Mouse (Mus musculus): ENCODE results near the gene Zdhhc19. TPM values are rescaled to one million over a fixed set of nuclear protein-coding genes. Genes with fewer than 3 reads are reported as not detected.

Gene Zdhhc19
- polyA plus RNA-seq, 1 experiment from 2014 or later: not detected

GRCm38 (mm10) chr16:32501459-32501858 is 5.4 kb downstream of the Zdhhc19 start:
- ATAC-seq (ENCODE audit: low read depth): no peak
- Histone ChIP-seq H3K36me3 (ENCODE audit: control insufficient read depth, insufficient read depth, low read length) (no peaks in the 10 kb centered on the region), H3K4me3 (ENCODE audit: low read depth, low read length) (no peak overlapping the region), H3K9me3 (ENCODE audit: control insufficient read depth, low read length) (no peaks in the 10 kb centered on the region), H3K4me1 (ENCODE audit: control insufficient read depth, insufficient read depth, low read length) (0 out of 2 replicates have a peak, but pooled peaks cover 2% of the 10 kb centered on the region), H3K27ac (ENCODE audit: low read depth, low read length) (no peak overlapping the region), H3K4me2 (ENCODE audit: low read depth, low read length) (no peak overlapping the region), H3K9ac (replicated peaks; ENCODE audit: low read depth, low read length) (no peak overlapping the region), H3K27me3 (ENCODE audit: control insufficient read depth, insufficient read depth, low read length) (no peaks in the 10 kb centered on the region)
- WGBS: 56% methylated on average over 7 of the region's 7 CpGs

GRCm38 (mm10) chr16:32502621-32503335 is 6.7 kb downstream of the Zdhhc19 start:
- no peak overlapping the region for H3K4me2 ChIP-seq (ENCODE audit: low read depth, low read length)

GRCm38 (mm10) chr16:32503633-32504032 is 7.6 kb downstream of the Zdhhc19 start:
- Histone ChIP-seq H3K4me3 (ENCODE audit: low read depth, low read length) (no peak overlapping the region), H3K27ac (ENCODE audit: low read depth, low read length) (no peak overlapping the region), H3K4me1 (ENCODE audit: control insufficient read depth, insufficient read depth, low read length) (0 out of 2 replicates have a peak, but pooled peaks cover 2% of the 10 kb centered on the region), H3K36me3 (ENCODE audit: control insufficient read depth, insufficient read depth, low read length) (no peaks in the 10 kb centered on the region), H3K9ac (replicated peaks; ENCODE audit: low read depth, low read length) (no peak overlapping the region), H3K27me3 (ENCODE audit: control insufficient read depth, insufficient read depth, low read length) (no peaks in the 10 kb centered on the region), H3K4me2 (ENCODE audit: low read depth, low read length) (no peak overlapping the region), H3K9me3 (ENCODE audit: control insufficient read depth, low read length) (no peaks in the 10 kb centered on the region)
- 63% methylated on average over 6 of the region's 6 CpGs for WGBS
- ATAC-seq (ENCODE audit: low read depth): no peak

More at GRCm38 (mm10) chr16:32502621-32503335, 6.7 kb downstream of the Zdhhc19 start:
- H3K4me3 ChIP-seq (ENCODE audit: low read depth, low read length): no peak overlapping the region
- H3K9me3 ChIP-seq (ENCODE audit: control insufficient read depth, low read length): no peaks in the 10 kb centered on the region
- WGBS: 88% methylated on average over 12 of the region's 12 CpGs
- H3K4me1 ChIP-seq (ENCODE audit: control insufficient read depth, insufficient read depth, low read length): 0 out of 2 replicates have a peak, but pooled peaks cover 2% of the 10 kb centered on the region
- no peak overlapping the region for H3K27ac ChIP-seq (ENCODE audit: low read depth, low read length)
- H3K36me3 ChIP-seq (ENCODE audit: control insufficient read depth, insufficient read depth, low read length): no peaks in the 10 kb centered on the region
- no peaks in the 10 kb centered on the region for H3K27me3 ChIP-seq (ENCODE audit: control insufficient read depth, insufficient read depth, low read length)
- H3K9ac ChIP-seq (replicated peaks; ENCODE audit: low read depth, low read length): no peak overlapping the region
- ATAC-seq (ENCODE audit: low read depth): no peak

GRCm38 (mm10) chr16:32506298-32506697 is 10.2 kb downstream of the Zdhhc19 start:
- Histone ChIP-seq H3K4me2 (ENCODE audit: low read depth, low read length) (no peak overlapping the region), H3K4me3 (ENCODE audit: low read depth, low read length) (no peak overlapping the region), H3K36me3 (ENCODE audit: control insufficient read depth, insufficient read depth, low read length) (no peaks in the 10 kb centered on the region), H3K9me3 (ENCODE audit: control insufficient read depth, low read length) (no peaks in the 10 kb centered on the region), H3K27me3 (ENCODE audit: control insufficient read depth, insufficient read depth, low read length) (no peaks in the 10 kb centered on the region), H3K27ac (ENCODE audit: low read depth, low read length) (no peak overlapping the region), H3K9ac (replicated peaks; ENCODE audit: low read depth, low read length) (no peak overlapping the region), H3K4me1 (ENCODE audit: control insufficient read depth, insufficient read depth, low read length) (0 out of 2 replicates have a peak, but pooled peaks cover 5% of the 10 kb centered on the region)
- ATAC-seq (ENCODE audit: low read depth): no peak
- WGBS: 77% methylated on average over 8 of the region's 8 CpGs

DNA sequence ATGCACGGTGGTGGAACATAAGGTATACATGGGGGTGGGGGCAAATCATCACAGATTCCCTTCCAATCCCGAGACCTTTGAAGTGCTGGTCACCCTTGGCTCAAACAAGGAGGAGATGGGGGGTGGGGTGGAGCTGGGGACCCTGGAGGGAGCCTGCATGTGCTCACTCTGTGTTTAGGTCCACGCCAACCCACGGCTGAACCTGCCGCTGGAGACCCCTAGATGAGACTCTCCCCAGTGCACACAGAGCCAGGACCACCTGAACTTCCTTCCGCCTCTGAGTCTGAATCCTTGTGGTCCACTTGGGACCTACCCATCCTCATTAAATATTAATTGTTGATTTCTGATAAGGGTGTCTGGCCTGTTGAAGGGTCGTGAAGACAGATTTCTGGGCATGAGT is 10.8 kb downstream of the Zdhhc19 start:
- no peak overlapping the region for H3K27ac ChIP-seq (ENCODE audit: low read depth, low read length)
- no peak for ATAC-seq (ENCODE audit: low read depth)
- no peaks in the 10 kb centered on the region for H3K9me3 ChIP-seq (ENCODE audit: control insufficient read depth, low read length)
- no peak overlapping the region for H3K9ac ChIP-seq (replicated peaks; ENCODE audit: low read depth, low read length)
- H3K4me3 ChIP-seq (ENCODE audit: low read depth, low read length): no peak overlapping the region
- 0 out of 2 replicates have a peak, but pooled peaks cover 5% of the 10 kb centered on the region for H3K4me1 ChIP-seq (ENCODE audit: control insufficient read depth, insufficient read depth, low read length)
- H3K27me3 ChIP-seq (ENCODE audit: control insufficient read depth, insufficient read depth, low read length): no peaks in the 10 kb centered on the region
- 79% methylated on average over 7 of the region's 7 CpGs for WGBS
- no peaks in the 10 kb centered on the region for H3K36me3 ChIP-seq (ENCODE audit: control insufficient read depth, insufficient read depth, low read length)
- H3K4me2 ChIP-seq (ENCODE audit: low read depth, low read length): no peak overlapping the region

DNA sequence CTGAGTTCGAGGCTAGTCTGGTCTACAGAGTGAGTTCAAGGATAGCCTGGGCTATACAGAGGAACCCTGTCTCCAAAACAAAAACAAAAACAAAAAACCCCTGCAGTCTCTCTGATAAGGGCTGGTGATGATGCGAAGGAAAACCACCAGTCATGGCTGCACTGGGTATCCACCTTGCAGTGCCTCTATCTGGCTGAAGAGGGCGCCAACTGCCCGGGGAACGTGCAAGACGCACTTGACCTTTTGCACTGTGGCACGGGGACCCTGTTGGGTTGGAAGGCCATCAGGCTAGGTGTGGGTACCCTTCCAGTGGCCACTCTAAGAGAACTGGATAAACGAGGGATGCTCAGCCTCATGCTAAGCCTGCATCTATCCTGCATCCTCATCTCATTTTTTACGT is 11.3 kb downstream of the Zdhhc19 start:
- WGBS: 25% methylated on average over 9 of the region's 9 CpGs
- H3K4me3 ChIP-seq (ENCODE audit: low read depth, low read length): no peak overlapping the region
- H3K27me3 ChIP-seq (ENCODE audit: control insufficient read depth, insufficient read depth, low read length): no peaks in the 10 kb centered on the region
- H3K4me2 ChIP-seq (ENCODE audit: low read depth, low read length): no peak overlapping the region
- no peaks in the 10 kb centered on the region for H3K36me3 ChIP-seq (ENCODE audit: control insufficient read depth, insufficient read depth, low read length)
- H3K9me3 ChIP-seq (ENCODE audit: control insufficient read depth, low read length): no peaks in the 10 kb centered on the region
- ATAC-seq (ENCODE audit: low read depth): no peak
- H3K9ac ChIP-seq (replicated peaks; ENCODE audit: low read depth, low read length): no peak overlapping the region
- no peak overlapping the region for H3K27ac ChIP-seq (ENCODE audit: low read depth, low read length)
- H3K4me1 ChIP-seq (ENCODE audit: control insufficient read depth, insufficient read depth, low read length): 0 out of 2 replicates have a peak, but pooled peaks cover 5% of the 10 kb centered on the region

DNA sequence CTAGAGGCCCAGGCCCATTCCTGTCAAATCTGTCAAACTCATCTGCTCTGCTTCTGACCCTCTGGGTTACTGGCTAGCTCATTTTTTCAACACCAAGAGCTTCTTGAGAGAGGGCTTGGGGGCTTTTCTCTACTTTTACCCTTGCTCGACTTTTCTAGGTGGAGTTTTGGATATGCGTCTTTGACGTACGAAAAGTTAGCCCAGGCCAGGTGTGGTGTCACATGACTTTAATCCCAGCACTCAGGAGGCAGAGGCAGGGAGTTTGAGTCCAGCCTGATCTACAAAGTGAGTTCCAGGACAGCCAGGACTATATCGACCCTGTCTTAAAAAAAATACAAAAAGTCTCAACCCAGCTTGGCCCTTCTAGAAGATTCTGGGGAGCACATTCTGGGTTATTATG is 12.0 kb downstream of the Zdhhc19 start:
- Histone ChIP-seq H3K27ac (ENCODE audit: low read depth, low read length) (no peak overlapping the region), H3K36me3 (ENCODE audit: control insufficient read depth, insufficient read depth, low read length) (no peaks in the 10 kb centered on the region), H3K4me1 (ENCODE audit: control insufficient read depth, insufficient read depth, low read length) (0 out of 2 replicates have a peak, but pooled peaks cover 5% of the 10 kb centered on the region), H3K4me3 (ENCODE audit: low read depth, low read length) (no peak overlapping the region), H3K27me3 (ENCODE audit: control insufficient read depth, insufficient read depth, low read length) (no peaks in the 10 kb centered on the region), H3K9me3 (ENCODE audit: control insufficient read depth, low read length) (no peaks in the 10 kb centered on the region), H3K4me2 (ENCODE audit: low read depth, low read length) (no peak overlapping the region), H3K9ac (replicated peaks; ENCODE audit: low read depth, low read length) (no peak overlapping the region)
- no peak for ATAC-seq (ENCODE audit: low read depth)
- 93% methylated on average over 5 of the region's 5 CpGs for WGBS

DNA sequence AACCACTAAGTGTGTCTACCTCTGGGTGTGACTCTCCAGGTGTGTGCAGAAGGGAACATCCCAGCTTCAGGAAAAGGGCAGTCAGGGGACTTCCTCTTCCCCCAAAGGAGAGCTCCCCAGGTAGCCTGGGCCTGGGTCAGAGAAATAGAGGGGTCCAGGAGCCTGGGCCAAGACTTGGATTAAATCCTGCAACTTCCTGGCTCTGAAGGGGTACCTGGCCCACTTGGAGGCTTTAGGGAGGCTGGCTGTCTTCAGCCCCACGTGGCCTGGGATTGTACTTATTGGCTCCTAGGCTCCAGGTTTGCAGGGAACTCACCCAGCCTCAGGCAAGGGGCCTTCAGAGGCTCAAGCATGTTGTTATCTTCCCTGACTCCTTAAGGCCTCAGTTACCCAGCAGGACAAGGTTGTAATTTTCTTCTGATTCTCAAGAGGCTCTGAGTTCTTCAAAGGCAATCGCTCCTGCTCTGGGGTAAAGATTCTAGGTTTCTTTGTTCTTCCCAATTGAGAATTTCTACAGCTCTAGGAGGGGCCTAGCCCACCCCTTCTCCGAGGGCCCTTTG is 12.5 kb downstream of the Zdhhc19 start:
- ATAC-seq (ENCODE audit: low read depth): no peak
- 12% methylated on average over 3 of the region's 3 CpGs for WGBS
- H3K27ac ChIP-seq (ENCODE audit: low read depth, low read length): no peak overlapping the region

More for the DNA sequence above, 12.5 kb downstream of the Zdhhc19 start:
- H3K4me3 ChIP-seq (ENCODE audit: low read depth, low read length): no peak overlapping the region
- H3K4me2 ChIP-seq (ENCODE audit: low read depth, low read length): no peak overlapping the region
- H3K27me3 ChIP-seq (ENCODE audit: control insufficient read depth, insufficient read depth, low read length): no peaks in the 10 kb centered on the region
- H3K4me1 ChIP-seq (ENCODE audit: control insufficient read depth, insufficient read depth, low read length): 0 out of 2 replicates have a peak, but pooled peaks cover 5% of the 10 kb centered on the region
- H3K36me3 ChIP-seq (ENCODE audit: control insufficient read depth, insufficient read depth, low read length): no peaks in the 10 kb centered on the region
- H3K9ac ChIP-seq (replicated peaks; ENCODE audit: low read depth, low read length): no peak overlapping the region
- no peaks in the 10 kb centered on the region for H3K9me3 ChIP-seq (ENCODE audit: control insufficient read depth, low read length)

Measured in neural tube, embryonic 14.5 days (tissue).